Mouse (Mus musculus) G1E (cell line): ENCODE data around the gene Muc1.

Experiments used
- CTCF ChIP-seq: IDR thresholded peaks from 2 replicates; pipeline ENCODE4 v1.5.1; 2012; ENCODE audit warnings: low read depth, low read length, inconsistent platforms, mixed read lengths
- POLR2AphosphoS5 ChIP-seq: IDR thresholded peaks from 2 replicates; pipeline ENCODE4 v1.6.1; 2012; ENCODE audit warnings: low read depth, low read length, inconsistent platforms; ENCODE audit not compliant: insufficient replicate concordance

- no peak for TF ChIP-seq CTCF
- no peak for TF ChIP-seq POLR2AphosphoS5
Measured at GRCm38 (mm10) chr3:89260211-89260610, 31.4 kb downstream of the Muc1 start.
